Mouse (Mus musculus): ENCODE data around the gene Cs. TPM values are rescaled to one million over a fixed set of nuclear protein-coding genes. Genes with fewer than 3 reads are reported as not detected.

The Cs gene
- polyA plus RNA-seq, 1 experiment from 2014 or later: 176 TPM

Small RNA genes within 50 kb of the gene (microRNA-seq; reads per million reads assigned to microRNA genes)
- gene Gm25361 (not detected), gene Gm26308 (not detected), gene Mir6914 (not detected), gene Mir6915 (1.9 reads per million, percentile 3 among the genes with 10 or more reads in this experiment)

Other genes starting within 250 kb of the Cs start
- 9.0 and 10.5 TPM in 2 replicates for gene Baz2a, start 246.2 kb upstream of the Cs start, polyA plus RNA-seq (2015; fragmentation: Nextera tagmentation; extraction: Ambion mirVana)
- 39.0 and 40.6 TPM in 2 replicates for gene Rbms2, start 157.4 kb upstream of the Cs start, polyA plus RNA-seq (2015; fragmentation: Nextera tagmentation; extraction: Ambion mirVana)
- gene Gls2, start 143.3 kb upstream of the Cs start, polyA plus RNA-seq (2015; fragmentation: Nextera tagmentation; extraction: Ambion mirVana): 1.8 and 2.5 TPM in 2 replicates
- gene Spryd4, start 125.9 kb upstream of the Cs start, polyA plus RNA-seq (2015; fragmentation: Nextera tagmentation; extraction: Ambion mirVana): 34.5 and 35.2 TPM in 2 replicates
- 0.45 and 0.57 TPM in 2 replicates for gene Mip, start 111.9 kb upstream of the Cs start, polyA plus RNA-seq (2015; fragmentation: Nextera tagmentation; extraction: Ambion mirVana)
- gene Timeless, start 105.7 kb upstream of the Cs start, polyA plus RNA-seq (2015; fragmentation: Nextera tagmentation; extraction: Ambion mirVana): 75.7 and 76.4 TPM in 2 replicates
- gene Apon, start 83.6 kb upstream of the Cs start, polyA plus RNA-seq (2015; fragmentation: Nextera tagmentation; extraction: Ambion mirVana): 0.27 and 0.63 TPM in 2 replicates
- not detected in 2 replicates for gene Apof, start 69.1 kb upstream of the Cs start, polyA plus RNA-seq (2015; fragmentation: Nextera tagmentation; extraction: Ambion mirVana)
- 14.6 and 16.6 TPM in 2 replicates for gene Stat2, start 67.2 kb upstream of the Cs start, polyA plus RNA-seq (2015; fragmentation: Nextera tagmentation; extraction: Ambion mirVana)
- gene Il23a, start 39.0 kb upstream of the Cs start, polyA plus RNA-seq (2015; fragmentation: Nextera tagmentation; extraction: Ambion mirVana): 0.18 TPM in 1 of 2 replicates, not detected in the other
- gene Pan2, start 34.4 kb upstream of the Cs start, polyA plus RNA-seq (2015; fragmentation: Nextera tagmentation; extraction: Ambion mirVana): 33.6 and 35.2 TPM in 2 replicates
- gene Cnpy2, start 15.3 kb upstream of the Cs start, polyA plus RNA-seq (2015; fragmentation: Nextera tagmentation; extraction: Ambion mirVana): 390 and 394 TPM in 2 replicates
- 14.8 and 15.3 TPM in 2 replicates for gene Coq10a, start 31.3 kb downstream of the Cs start, polyA plus RNA-seq (2015; fragmentation: Nextera tagmentation; extraction: Ambion mirVana)
- gene Ankrd52, start 39.4 kb downstream of the Cs start, polyA plus RNA-seq (2015; fragmentation: Nextera tagmentation; extraction: Ambion mirVana): 11.7 and 12.9 TPM in 2 replicates
- 0.28 and 0.38 TPM in 2 replicates for gene Slc39a5, start 63.5 kb downstream of the Cs start, polyA plus RNA-seq (2015; fragmentation: Nextera tagmentation; extraction: Ambion mirVana)
- gene Nabp2, start 73.8 kb downstream of the Cs start, polyA plus RNA-seq (2015; fragmentation: Nextera tagmentation; extraction: Ambion mirVana): 60.6 and 61.4 TPM in 2 replicates
- 42.3 and 43.3 TPM in 2 replicates for gene Rnf41, start 73.9 kb downstream of the Cs start, polyA plus RNA-seq (2015; fragmentation: Nextera tagmentation; extraction: Ambion mirVana)
- 96.6 and 110 TPM in 2 replicates for gene Smarcc2, start 121.5 kb downstream of the Cs start, polyA plus RNA-seq (2015; fragmentation: Nextera tagmentation; extraction: Ambion mirVana)
- gene Myl6, start 156.4 kb downstream of the Cs start, polyA plus RNA-seq (2015; fragmentation: Nextera tagmentation; extraction: Ambion mirVana): 1,077 and 1,101 TPM in 2 replicates
- gene Myl6b, start 161.0 kb downstream of the Cs start, polyA plus RNA-seq (2015; fragmentation: Nextera tagmentation; extraction: Ambion mirVana): 4.7 and 5.0 TPM in 2 replicates
- gene Esyt1, start 188.1 kb downstream of the Cs start, polyA plus RNA-seq (2015; fragmentation: Nextera tagmentation; extraction: Ambion mirVana): 24.0 and 28.0 TPM in 2 replicates
- gene Zc3h10, start 210.0 kb downstream of the Cs start, polyA plus RNA-seq (2015; fragmentation: Nextera tagmentation; extraction: Ambion mirVana): 16.4 and 17.3 TPM in 2 replicates
- 3,677 and 3,933 TPM in 2 replicates for gene Rpl41, start 211.6 kb downstream of the Cs start, polyA plus RNA-seq (2015; fragmentation: Nextera tagmentation; extraction: Ambion mirVana)
- 198 and 200 TPM in 2 replicates for gene Pa2g4, start 228.3 kb downstream of the Cs start, polyA plus RNA-seq (2015; fragmentation: Nextera tagmentation; extraction: Ambion mirVana)